Mouse (Mus musculus): ENCODE measurements around the gene Ralb.

- TF ChIP-seq CTCF (IDR thresholded peaks at IDR 0.05; ENCODE audit: extremely low read depth, insufficient read depth, insufficient read length, insufficient replicate concordance) (no peak), POLR2A (IDR thresholded peaks at IDR 0.05; ENCODE audit: low read depth, low read length) (no peak)
Measured at GRCm38 (mm10) chr1:119494024-119494711, 10.4 kb downstream of the Ralb start.
